Mouse (Mus musculus): ENCODE results near the gene Znrd1. TPM values are rescaled to one million over a fixed set of nuclear protein-coding genes. Genes with fewer than 3 reads are reported as not detected.

Znrd1 gene
- polyA plus RNA-seq, 1 experiment, result 79.6 TPM

DNA sequence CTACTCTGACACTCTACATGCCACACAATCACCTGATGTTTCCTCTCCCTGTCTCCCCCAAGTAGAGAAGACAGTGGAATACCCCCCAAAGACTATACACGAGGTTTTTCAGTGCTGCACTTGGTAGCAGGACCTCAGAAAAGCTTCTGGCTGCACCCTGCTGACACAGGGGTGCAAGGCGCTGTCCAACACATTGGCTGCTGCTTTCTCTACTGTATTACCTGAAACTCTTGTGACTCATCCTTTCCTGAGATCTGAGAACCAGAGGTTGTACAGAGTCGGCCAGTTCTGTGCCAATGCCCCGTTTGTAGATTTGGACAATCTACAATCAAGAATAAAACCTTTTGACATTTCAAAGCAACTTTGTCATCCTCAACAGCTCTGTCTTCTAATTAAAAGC lies 48.6 kb downstream of the Znrd1 start:
- H3K27me3 ChIP-seq (ENCODE audit: control insufficient read depth, insufficient read depth, low read length, poor library complexity, severe bottlenecking), result no peaks in the 10 kb centered on the region

GRCm38 (mm10) chr17:36908235-36908634 lies 50.1 kb downstream of the Znrd1 start:
- Histone ChIP-seq H3K36me3 (ENCODE audit: control insufficient read depth, insufficient read depth, low read length, poor library complexity, severe bottlenecking) (no peaks in the 10 kb centered on the region), H3K4me1 (ENCODE audit: control insufficient read depth, insufficient read depth, low read length) (peaks cover 2% of the 10 kb centered on the region), H3K27ac (ENCODE audit: insufficient read depth, low read length) (no peak overlapping the region), H3K4me3 (ENCODE audit: low read depth, low read length) (no peak overlapping the region), H3K9ac (ENCODE audit: low read depth, poor library complexity, severe bottlenecking) (no peak overlapping the region), H3K27me3 (ENCODE audit: control insufficient read depth, insufficient read depth, low read length, poor library complexity, severe bottlenecking) (no peaks in the 10 kb centered on the region), H3K9me3 (replicated peaks; ENCODE audit: control insufficient read depth, insufficient read depth, low read length, poor library complexity, severe bottlenecking) (no peaks in the 10 kb centered on the region)
- TF ChIP-seq CTCF (IDR thresholded peaks at IDR 0.05; ENCODE audit: low read depth, low read length) (no peak), EP300 (IDR thresholded peaks at IDR 0.05; ENCODE audit: insufficient read depth, low read depth, low read length) (no peak), POLR2A (IDR thresholded peaks at IDR 0.05; ENCODE audit: insufficient read depth, low read length) (no peak)

More for the DNA sequence above, 48.6 kb downstream of the Znrd1 start:
- H3K36me3 ChIP-seq (ENCODE audit: control insufficient read depth, insufficient read depth, low read length, poor library complexity, severe bottlenecking), result no peaks in the 10 kb centered on the region
- no peak overlapping the region for H3K4me3 ChIP-seq (ENCODE audit: low read depth, low read length)
- H3K9me3 ChIP-seq (replicated peaks; ENCODE audit: control insufficient read depth, insufficient read depth, low read length, poor library complexity, severe bottlenecking), result no peaks in the 10 kb centered on the region
- H3K27ac ChIP-seq (ENCODE audit: insufficient read depth, low read length), result no peak overlapping the region
- no peak for TF ChIP-seq CTCF (IDR thresholded peaks at IDR 0.05; ENCODE audit: low read depth, low read length)
- TF ChIP-seq EP300 (IDR thresholded peaks at IDR 0.05; ENCODE audit: insufficient read depth, low read depth, low read length), result no peak
- TF ChIP-seq POLR2A (IDR thresholded peaks at IDR 0.05; ENCODE audit: insufficient read depth, low read length), result no peak
- no peak overlapping the region for H3K9ac ChIP-seq (ENCODE audit: low read depth, poor library complexity, severe bottlenecking)
- H3K4me1 ChIP-seq (ENCODE audit: control insufficient read depth, insufficient read depth, low read length), result peaks cover 2% of the 10 kb centered on the region

Other genes with a start within 250 kb of the Znrd1 start
- not detected in 2 replicates for gene H2-M10.5, start 185.6 kb downstream of the Znrd1 start, polyA plus RNA-seq (2011; ENCODE audit: insufficient read depth, insufficient read length, low read depth, missing spikeins)
- gene H2-M10.6, start 146.4 kb downstream of the Znrd1 start, polyA plus RNA-seq (2011; ENCODE audit: insufficient read depth, insufficient read length, low read depth, missing spikeins), result not detected in 2 replicates
- gene Trim26, start 121.4 kb downstream of the Znrd1 start, polyA plus RNA-seq (2011; ENCODE audit: insufficient read depth, insufficient read length, low read depth, missing spikeins), result 46.2 and 53.2 TPM in 2 replicates
- not detected in 2 replicates for gene Trim15, start 91.3 kb downstream of the Znrd1 start, polyA plus RNA-seq (2011; ENCODE audit: insufficient read depth, insufficient read length, low read depth, missing spikeins)
- not detected in 2 replicates for gene Trim10, start 89.0 kb downstream of the Znrd1 start, polyA plus RNA-seq (2011; ENCODE audit: insufficient read depth, insufficient read length, low read depth, missing spikeins)
- gene Trim40, start 68.4 kb downstream of the Znrd1 start, polyA plus RNA-seq (2011; ENCODE audit: insufficient read depth, insufficient read length, low read depth, missing spikeins), result 0.41 TPM in 1 of 2 replicates, not detected in the other
- not detected in 2 replicates for gene Trim31, start 60.4 kb downstream of the Znrd1 start, polyA plus RNA-seq (2011; ENCODE audit: insufficient read depth, insufficient read length, low read depth, missing spikeins)
- gene Rnf39, start 15.6 kb downstream of the Znrd1 start, polyA plus RNA-seq (2011; ENCODE audit: insufficient read depth, insufficient read length, low read depth, missing spikeins), result 0.88 and 2.5 TPM in 2 replicates
- gene Ppp1r11, start 6.8 kb downstream of the Znrd1 start, polyA plus RNA-seq (2011; ENCODE audit: insufficient read depth, insufficient read length, low read depth, missing spikeins), result 67.3 and 68.8 TPM in 2 replicates
- gene Znrd1as, start within 50 bp of the Znrd1 start, polyA plus RNA-seq (2011; ENCODE audit: insufficient read depth, insufficient read length, low read depth, missing spikeins), result 29.6 and 30.5 TPM in 2 replicates
- gene 2410137M14Rik, start 22.7 kb upstream of the Znrd1 start, polyA plus RNA-seq (2011; ENCODE audit: insufficient read depth, insufficient read length, low read depth, missing spikeins), result 2.9 and 4.7 TPM in 2 replicates
- 12.6 and 13.2 TPM in 2 replicates for gene H2-M5, start 31.0 kb upstream of the Znrd1 start, polyA plus RNA-seq (2011; ENCODE audit: insufficient read depth, insufficient read length, low read depth, missing spikeins)
- gene Zfp57, start 42.6 kb upstream of the Znrd1 start, polyA plus RNA-seq (2011; ENCODE audit: insufficient read depth, insufficient read length, low read depth, missing spikeins), result 223 and 254 TPM in 2 replicates
- gene Mog, start 64.8 kb upstream of the Znrd1 start, polyA plus RNA-seq (2011; ENCODE audit: insufficient read depth, insufficient read length, low read depth, missing spikeins), result not detected in 2 replicates
- 163 and 180 TPM in 2 replicates for gene Gabbr1, start 87.4 kb upstream of the Znrd1 start, polyA plus RNA-seq (2011; ENCODE audit: insufficient read depth, insufficient read length, low read depth, missing spikeins)
- gene Olfr90, start 129.9 kb upstream of the Znrd1 start, polyA plus RNA-seq (2011; ENCODE audit: insufficient read depth, insufficient read length, low read depth, missing spikeins), result 0.22 TPM in 1 of 2 replicates, not detected in the other
- not detected in 2 replicates for gene Olfr91, start 139.7 kb upstream of the Znrd1 start, polyA plus RNA-seq (2011; ENCODE audit: insufficient read depth, insufficient read length, low read depth, missing spikeins)
- gene Olfr92, start 161.5 kb upstream of the Znrd1 start, polyA plus RNA-seq (2011; ENCODE audit: insufficient read depth, insufficient read length, low read depth, missing spikeins), result not detected in 2 replicates
- gene Olfr93, start 202.9 kb upstream of the Znrd1 start, polyA plus RNA-seq (2011; ENCODE audit: insufficient read depth, insufficient read length, low read depth, missing spikeins), result 0.57 and 1.1 TPM in 2 replicates
- 56.7 and 70.8 TPM in 2 replicates for gene Ubd, start 235.3 kb upstream of the Znrd1 start, polyA plus RNA-seq (2011; ENCODE audit: insufficient read depth, insufficient read length, low read depth, missing spikeins)
- 0.37 TPM in 1 of 2 replicates, not detected in the other for gene Olfr94, start 242.4 kb upstream of the Znrd1 start, polyA plus RNA-seq (2011; ENCODE audit: insufficient read depth, insufficient read length, low read depth, missing spikeins)